Mouse (Mus musculus) E14TG2a.4 (cell line): Measurements from ENCODE around the gene Sprtn.

ENCODE experiments used
- CTCF ChIP-seq: conservative IDR thresholded peaks from 2 replicates; pipeline ENCODE4 v1.5.1; 2014; ENCODE audit warnings: low read length
- POU5F1 ChIP-seq: IDR thresholded peaks from 2 replicates; pipeline ENCODE4 v1.6.1; 2014; ENCODE audit warnings: low read length, borderline replicate concordance

- TF ChIP-seq CTCF, result no peak
- TF ChIP-seq POU5F1, result no peak
Observed at GRCm38 (mm10) chr8:124863163-124863677, 34.5 kb upstream of the Sprtn start.
